Mouse (Mus musculus): ENCODE results near the gene Mctp2. TPM values are rescaled to one million over a fixed set of nuclear protein-coding genes. Genes with fewer than 3 reads are reported as not detected.

Gene Mctp2
- polyA plus RNA-seq, 1 experiment from 2014 or later: 3.6 TPM

GRCm38 (mm10) chr7:72159513-72160063, 146.8 kb downstream of the Mctp2 start:
- H3K4me3 ChIP-seq: no peak overlapping the region
- H3K36me3 ChIP-seq: no peaks in the 10 kb centered on the region; the same call in 1 of the 2 replicates
- H3K4me2 ChIP-seq: no peak overlapping the region
- no peaks in the 10 kb centered on the region for H3K9me3 ChIP-seq
- no peak overlapping the region for H3K9ac ChIP-seq
- WGBS: 50% methylated on average over 4 of the region's 4 CpGs
- 0 out of 2 replicates have a peak, but pooled peaks cover 5% of the 10 kb centered on the region for H3K4me1 ChIP-seq
- no peak overlapping the region for H3K27ac ChIP-seq
- no peak for ATAC-seq (ENCODE audit: borderline replicate concordance, extremely low read depth, low FRiP score, low TSS enrichment)
- H3K27me3 ChIP-seq: no peaks in the 10 kb centered on the region

GRCm38 (mm10) chr7:72150799-72151708, 155.4 kb downstream of the Mctp2 start:
- H3K27ac ChIP-seq: no peak overlapping the region
- 53% methylated on average over 7 of the region's 7 CpGs for WGBS
- ATAC-seq (ENCODE audit: borderline replicate concordance, extremely low read depth, low FRiP score, low TSS enrichment): no peak
- no peak overlapping the region for H3K9ac ChIP-seq
- H3K36me3 ChIP-seq: no peaks in the 10 kb centered on the region
- H3K9me3 ChIP-seq: no peaks in the 10 kb centered on the region
- H3K27me3 ChIP-seq: no peaks in the 10 kb centered on the region
- no peak overlapping the region for H3K4me2 ChIP-seq
- no peak overlapping the region for H3K4me3 ChIP-seq
- H3K4me1 ChIP-seq: no peaks in the 10 kb centered on the region

- WGBS: 19% methylated on average over 3 of the region's 3 CpGs
Measured at GRCm38 (mm10) chr7:72149073-72149472, 157.3 kb downstream of the Mctp2 start.

GRCm38 (mm10) chr7:72146849-72147248, 159.6 kb downstream of the Mctp2 start:
- H3K9me3 ChIP-seq: no peaks in the 10 kb centered on the region
- H3K27ac ChIP-seq: no peak overlapping the region
- no peaks in the 10 kb centered on the region for H3K27me3 ChIP-seq
- no peak overlapping the region for H3K9ac ChIP-seq
- no peak overlapping the region for H3K4me3 ChIP-seq
- H3K4me1 ChIP-seq: no peaks in the 10 kb centered on the region
- no peak for ATAC-seq (ENCODE audit: borderline replicate concordance, extremely low read depth, low FRiP score, low TSS enrichment)
- H3K36me3 ChIP-seq: no peaks in the 10 kb centered on the region
- H3K4me2 ChIP-seq: no peak overlapping the region

More at GRCm38 (mm10) chr7:72149073-72149472, 157.3 kb downstream of the Mctp2 start:
- no peak overlapping the region for H3K9ac ChIP-seq
- H3K4me1 ChIP-seq: no peaks in the 10 kb centered on the region
- H3K36me3 ChIP-seq: no peaks in the 10 kb centered on the region
- H3K9me3 ChIP-seq: no peaks in the 10 kb centered on the region
- H3K27ac ChIP-seq: no peak overlapping the region
- no peak overlapping the region for H3K4me3 ChIP-seq
- ATAC-seq (ENCODE audit: borderline replicate concordance, extremely low read depth, low FRiP score, low TSS enrichment): no peak
- H3K27me3 ChIP-seq: no peaks in the 10 kb centered on the region
- no peak overlapping the region for H3K4me2 ChIP-seq

DNA sequence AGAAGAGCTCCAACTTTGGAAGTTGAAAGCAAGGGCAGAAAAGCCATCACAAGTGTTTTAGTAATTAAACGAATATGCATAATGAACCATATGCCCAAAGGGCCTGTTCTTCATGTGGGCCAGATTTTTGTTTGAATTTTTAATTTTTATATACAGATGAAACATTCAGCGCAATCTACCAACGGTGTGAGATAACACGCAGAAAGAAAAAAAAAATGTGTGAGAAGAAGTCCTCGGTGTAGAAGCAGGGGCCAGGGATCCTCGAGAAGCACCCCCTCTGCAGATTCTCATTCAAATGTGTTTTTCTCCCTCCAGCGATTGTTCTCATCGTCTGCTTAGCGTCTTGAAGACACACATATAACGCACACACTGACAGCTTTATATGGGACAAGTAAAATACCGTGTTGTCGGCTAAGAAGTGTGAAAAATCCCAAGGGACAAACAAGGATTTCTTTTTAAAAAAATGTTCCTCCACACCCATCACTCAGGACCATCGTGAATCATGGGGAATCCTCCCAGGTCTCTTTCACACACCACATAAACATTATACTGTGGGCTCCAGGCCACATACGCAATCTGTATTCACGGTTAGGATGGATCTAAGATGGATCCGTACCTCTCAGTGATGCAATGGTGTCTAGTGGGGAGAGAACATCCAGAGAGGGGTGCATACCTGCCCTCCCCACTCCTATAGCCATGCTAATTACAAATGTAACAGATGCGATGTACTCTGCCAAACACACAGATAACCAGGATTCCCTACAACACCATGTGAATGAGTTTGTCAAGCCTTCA, 160.5 kb downstream of the Mctp2 start:
- no peak for ATAC-seq (ENCODE audit: borderline replicate concordance, extremely low read depth, low FRiP score, low TSS enrichment)
- Histone ChIP-seq H3K9ac (no peak overlapping the region), H3K4me3 (no peak overlapping the region), H3K4me1 (no peaks in the 10 kb centered on the region), H3K4me2 (no peak overlapping the region), H3K9me3 (no peaks in the 10 kb centered on the region), H3K27ac (no peak overlapping the region), H3K36me3 (no peaks in the 10 kb centered on the region), H3K27me3 (no peaks in the 10 kb centered on the region)
- WGBS: 75% methylated on average over 17 of the region's 17 CpGs

GRCm38 (mm10) chr7:72138701-72139100, 167.7 kb downstream of the Mctp2 start:
- Histone ChIP-seq H3K36me3 (no peaks in the 10 kb centered on the region), H3K4me3 (no peak overlapping the region), H3K27ac (no peak overlapping the region), H3K9ac (no peak overlapping the region), H3K9me3 (no peaks in the 10 kb centered on the region), H3K4me1 (no peaks in the 10 kb centered on the region), H3K27me3 (no peaks in the 10 kb centered on the region), H3K4me2 (no peak overlapping the region)
- ATAC-seq (ENCODE audit: borderline replicate concordance, extremely low read depth, low FRiP score, low TSS enrichment): no peak
- WGBS: 95% methylated on average over 4 of the region's 4 CpGs

DNA sequence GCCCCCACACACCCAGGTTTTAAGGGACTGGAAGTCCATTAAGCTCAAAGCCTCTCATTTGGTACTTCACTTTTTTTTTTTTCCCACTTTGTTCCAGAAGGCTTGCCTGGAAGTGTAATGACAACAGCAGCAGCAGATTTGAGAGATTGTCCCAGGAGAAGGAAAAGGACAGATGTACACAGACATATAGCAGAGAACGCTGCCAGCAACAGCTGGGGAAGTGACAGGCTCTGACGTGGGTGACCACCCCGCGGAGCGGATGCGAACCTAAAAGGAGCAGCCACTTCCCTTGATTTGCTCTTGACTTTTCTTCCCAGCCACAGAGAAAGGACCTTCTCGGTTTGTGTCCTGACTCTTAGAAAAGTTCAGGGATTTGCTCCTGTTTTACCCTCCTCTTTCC, 185.4 kb downstream of the Mctp2 start:
- Histone ChIP-seq H3K36me3 (no peaks in the 10 kb centered on the region), H3K9ac (no peak overlapping the region), H3K27ac (no peak overlapping the region), H3K4me2 (no peak overlapping the region), H3K27me3 (no peaks in the 10 kb centered on the region), H3K4me1 (peaks cover 23% of the 10 kb centered on the region; the same call in 1 of the 2 replicates), H3K4me3 (no peak overlapping the region), H3K9me3 (no peaks in the 10 kb centered on the region)
- 42% methylated on average over 7 of the region's 7 CpGs for WGBS
- ATAC-seq (ENCODE audit: borderline replicate concordance, extremely low read depth, low FRiP score, low TSS enrichment): peak; percentile 62; the same call in 1 of the 2 replicates

DNA sequence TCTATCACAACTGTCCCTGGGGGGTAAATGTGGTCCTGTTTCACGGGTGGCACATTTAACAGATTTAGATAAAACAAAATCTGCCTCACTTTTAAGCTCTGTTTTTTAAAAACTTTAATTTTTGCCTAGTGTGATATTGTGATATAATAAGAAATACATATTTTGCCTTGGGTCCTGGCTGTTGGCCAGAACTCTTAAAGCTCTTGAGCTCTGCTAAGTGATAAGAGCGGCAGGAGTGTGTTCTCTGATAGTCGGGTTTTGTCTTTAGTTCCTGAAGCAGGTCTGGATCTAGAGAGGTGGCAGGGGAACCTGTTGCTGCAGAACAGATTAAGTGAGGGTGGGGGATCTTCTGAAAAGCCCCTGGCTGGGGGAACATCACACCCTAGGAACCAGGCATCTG, 186.7 kb downstream of the Mctp2 start:
- peaks cover 23% of the 10 kb centered on the region; the same call in 1 of the 2 replicates for H3K4me1 ChIP-seq
- H3K9ac ChIP-seq: no peak overlapping the region
- no peak for ATAC-seq (ENCODE audit: borderline replicate concordance, extremely low read depth, low FRiP score, low TSS enrichment)
- H3K27ac ChIP-seq: no peak overlapping the region
- no peaks in the 10 kb centered on the region for H3K27me3 ChIP-seq
- no peak overlapping the region for H3K4me3 ChIP-seq
- H3K4me2 ChIP-seq: no peak overlapping the region
- no peaks in the 10 kb centered on the region for H3K9me3 ChIP-seq
- no peaks in the 10 kb centered on the region for H3K36me3 ChIP-seq
- 41% methylated on average over 3 of the region's 3 CpGs for WGBS

DNA sequence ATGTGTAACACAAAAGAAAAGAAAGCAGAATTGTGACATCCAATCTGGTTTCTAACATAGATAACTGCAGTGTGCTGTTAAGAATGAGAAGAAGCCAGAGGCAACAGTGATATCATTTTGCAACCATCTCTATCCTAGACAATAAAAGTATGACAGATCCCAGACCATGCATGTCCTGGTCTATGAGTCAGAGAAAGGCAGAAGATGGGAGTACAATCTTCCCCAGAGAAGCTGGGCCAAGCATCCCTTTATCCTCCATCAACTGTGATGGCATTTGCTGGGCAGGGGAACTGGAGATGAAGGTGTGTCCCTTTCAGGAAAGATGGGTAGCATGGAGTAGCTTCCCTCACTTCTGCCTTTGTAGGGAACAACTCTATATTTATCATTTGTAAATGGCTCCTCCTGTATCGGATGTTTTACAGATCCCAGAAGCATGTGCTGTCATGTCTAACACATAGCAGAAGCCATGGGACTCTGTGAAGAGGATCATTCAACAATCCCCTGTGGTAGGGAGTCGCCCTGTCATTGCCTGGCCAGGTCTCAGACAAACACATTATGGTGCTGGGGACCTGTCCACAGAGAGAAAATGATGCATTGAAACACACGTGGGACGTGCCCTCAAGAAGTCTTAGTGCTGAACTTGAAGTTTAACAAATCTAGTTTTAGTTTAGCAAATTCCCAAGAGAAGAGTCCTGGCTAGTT, 188.9 kb downstream of the Mctp2 start:
- Histone ChIP-seq H3K4me2 (no peak overlapping the region), H3K9me3 (no peaks in the 10 kb centered on the region), H3K4me1 (peaks cover 23% of the 10 kb centered on the region; the same call in 1 of the 2 replicates), H3K27me3 (no peaks in the 10 kb centered on the region), H3K36me3 (no peaks in the 10 kb centered on the region), H3K9ac (no peak overlapping the region), H3K4me3 (no peak overlapping the region), H3K27ac (no peak overlapping the region)
- no peak for ATAC-seq (ENCODE audit: borderline replicate concordance, extremely low read depth, low FRiP score, low TSS enrichment)
- 74% methylated on average over 4 of the region's 4 CpGs for WGBS

DNA sequence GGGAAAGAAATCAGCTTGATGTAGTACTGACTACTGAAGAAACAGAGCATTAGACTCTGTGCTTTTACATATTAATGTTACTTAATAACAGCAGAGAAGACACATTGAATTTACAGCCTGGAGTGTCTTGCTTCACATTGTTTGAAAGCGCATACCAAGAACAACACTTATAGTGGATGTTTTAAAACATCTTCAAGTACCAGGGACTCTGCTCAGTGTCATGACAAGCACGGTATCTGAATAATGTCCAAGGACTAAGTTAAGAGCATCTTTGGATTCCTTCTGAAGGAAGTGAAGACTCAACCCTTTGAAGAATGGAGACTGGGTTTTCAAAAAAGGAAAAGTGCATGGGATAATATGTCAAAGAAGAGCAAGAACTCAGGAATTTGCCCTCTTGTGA, 191.3 kb downstream of the Mctp2 start:
- no peaks in the 10 kb centered on the region for H3K36me3 ChIP-seq
- no peak for ATAC-seq (ENCODE audit: borderline replicate concordance, extremely low read depth, low FRiP score, low TSS enrichment)
- H3K27ac ChIP-seq: no peak overlapping the region
- H3K9ac ChIP-seq: no peak overlapping the region
- WGBS: 92% methylated on average over 2 of the region's 2 CpGs
- H3K4me3 ChIP-seq: no peak overlapping the region
- no peak overlapping the region for H3K4me2 ChIP-seq
- no peaks in the 10 kb centered on the region for H3K9me3 ChIP-seq
- 0 out of 2 replicates have a peak, but pooled peaks cover 13% of the 10 kb centered on the region for H3K4me1 ChIP-seq
- H3K27me3 ChIP-seq: no peaks in the 10 kb centered on the region

GRCm38 (mm10) chr7:72110578-72110977, 195.8 kb downstream of the Mctp2 start:
- H3K27me3 ChIP-seq: no peaks in the 10 kb centered on the region
- H3K9ac ChIP-seq: no peak overlapping the region
- no peak for ATAC-seq (ENCODE audit: borderline replicate concordance, extremely low read depth, low FRiP score, low TSS enrichment)
- H3K27ac ChIP-seq: no peak overlapping the region
- no peaks in the 10 kb centered on the region for H3K4me1 ChIP-seq
- H3K4me3 ChIP-seq: no peak overlapping the region
- no peaks in the 10 kb centered on the region for H3K9me3 ChIP-seq
- 35% methylated on average over 6 of the region's 6 CpGs for WGBS
- no peak overlapping the region for H3K4me2 ChIP-seq
- H3K36me3 ChIP-seq: no peaks in the 10 kb centered on the region
